Mouse (Mus musculus): Measurements from ENCODE around the gene Col8a1.

Gene Col8a1

DNA sequence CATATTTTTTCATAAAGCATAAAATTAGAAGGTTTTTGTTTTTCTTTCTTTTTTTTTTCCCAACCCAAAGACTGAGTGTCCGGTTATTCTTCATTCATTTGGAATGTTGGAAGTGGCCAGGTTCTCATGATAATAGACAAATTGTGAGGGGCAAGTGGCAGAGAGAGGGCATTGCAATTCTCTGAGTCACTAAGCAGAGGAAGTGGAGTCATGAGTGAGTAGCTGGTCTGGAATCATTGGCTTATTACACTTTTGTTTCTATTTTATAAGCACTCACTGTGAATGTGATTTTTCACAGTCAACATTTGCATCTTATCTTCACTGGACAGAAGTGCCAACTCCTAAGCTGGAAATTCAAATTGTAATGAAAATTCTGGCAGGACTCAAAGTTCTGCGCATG, 82.9 kb downstream of the Col8a1 start:
- no peak for DNase-seq

DNA sequence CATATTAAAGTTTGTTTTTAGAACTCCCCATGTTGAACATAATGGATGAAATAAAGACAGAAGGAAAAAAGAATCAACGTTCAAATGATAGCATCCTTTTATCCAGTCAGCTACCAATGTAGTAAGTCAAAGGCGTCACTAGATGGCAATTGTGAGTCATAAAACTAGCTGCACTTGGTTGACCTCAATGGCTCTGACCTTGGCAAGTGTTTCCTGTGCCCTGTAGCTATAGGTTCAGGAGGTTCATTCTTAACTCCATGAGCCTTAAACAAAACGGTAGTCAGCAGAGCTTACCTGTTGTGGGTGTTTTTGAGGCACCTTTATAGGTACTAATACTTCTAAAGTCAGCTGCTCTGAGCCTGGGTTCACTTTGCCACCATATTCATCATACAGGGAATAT, 85.2 kb downstream of the Col8a1 start:
- DNase-seq: peak; percentile 23 to 50

DNA sequence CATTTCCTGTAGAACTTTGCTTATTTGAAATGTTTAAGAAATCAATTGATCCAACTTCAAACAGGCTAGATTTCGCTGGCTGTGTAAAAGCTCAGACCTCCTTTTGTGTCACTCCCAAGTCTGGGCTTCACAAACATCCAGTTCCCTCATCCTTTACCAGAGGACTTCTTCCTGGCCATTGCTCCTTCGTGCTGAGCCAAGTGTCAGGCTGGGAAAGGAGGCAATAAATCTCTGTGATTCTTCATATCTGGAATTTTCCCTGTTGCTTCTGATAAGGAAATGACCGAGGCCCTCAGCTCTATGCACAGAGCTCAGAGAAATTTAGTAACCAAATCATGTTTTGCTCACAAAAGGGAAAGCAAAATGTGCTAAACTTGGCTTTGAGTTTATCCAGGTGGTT, 91.9 kb downstream of the Col8a1 start:
- peak; percentile 17 to 48 for DNase-seq

DNA sequence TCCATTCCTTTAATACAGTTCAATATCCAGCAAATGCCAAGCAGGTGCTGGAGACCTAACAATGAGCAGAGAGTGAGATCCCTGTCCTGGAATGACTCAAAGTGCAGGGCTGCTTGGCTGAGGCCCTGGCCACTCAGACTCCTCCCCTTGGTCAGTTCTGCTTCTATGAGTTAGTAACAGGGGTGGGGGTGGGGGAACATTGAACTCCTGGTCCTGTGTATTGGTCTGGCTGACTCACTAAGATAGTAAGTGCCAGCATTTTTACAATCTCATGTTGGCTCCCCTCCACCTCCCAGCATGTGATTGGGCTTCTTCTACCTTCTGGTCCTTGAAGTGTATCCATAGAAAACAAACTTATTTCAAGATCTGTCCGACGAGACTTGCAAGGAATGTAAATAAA, 104.6 kb downstream of the Col8a1 start:
- peak; percentile 57 to 77 for DNase-seq

DNA sequence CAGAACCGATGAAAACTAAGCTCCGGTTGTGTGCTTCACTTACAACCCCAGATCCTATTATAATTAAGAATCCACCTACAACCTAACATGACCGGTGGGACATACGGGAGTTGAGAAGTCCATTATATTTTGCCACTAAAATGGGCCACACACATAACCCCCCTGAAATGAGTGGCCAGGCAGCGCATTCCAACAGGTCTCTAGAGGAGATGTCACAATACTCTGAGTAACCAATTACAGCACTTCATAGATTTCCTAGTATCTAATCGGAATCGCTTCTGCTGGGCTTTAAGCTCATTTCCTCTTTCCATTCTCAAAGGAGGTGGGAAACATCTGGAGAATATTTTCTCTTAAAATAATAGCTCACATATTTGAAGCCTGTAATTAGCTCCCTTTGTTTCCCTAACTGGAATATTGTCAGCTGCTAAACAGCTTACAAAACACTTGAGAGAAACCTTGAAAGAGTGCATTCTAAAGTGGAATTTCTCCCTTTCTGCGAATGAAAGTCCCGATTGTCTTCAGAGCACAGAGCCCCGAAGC, 113.1 kb downstream of the Col8a1 start:
- no peak for DNase-seq

DNA sequence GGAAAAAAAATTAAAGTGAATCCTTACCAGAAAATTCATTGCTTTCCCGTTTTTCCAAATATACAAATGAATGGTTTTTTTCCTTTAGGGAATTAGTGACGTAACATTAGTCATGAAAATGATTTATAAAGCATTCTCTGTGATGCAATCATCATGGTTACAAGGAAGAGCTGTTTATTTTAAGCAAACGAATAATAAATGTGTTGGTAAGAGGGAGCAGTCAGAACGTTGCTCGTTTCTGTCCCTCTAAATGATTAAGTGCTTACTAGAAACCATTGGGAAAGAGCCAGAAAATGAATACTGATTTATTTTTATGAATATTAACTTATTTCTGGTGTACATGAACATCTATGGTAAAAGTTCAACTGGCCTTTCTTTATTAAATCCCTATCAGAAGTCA, 119.8 kb downstream of the Col8a1 start:
- DNase-seq: no peak

DNA sequence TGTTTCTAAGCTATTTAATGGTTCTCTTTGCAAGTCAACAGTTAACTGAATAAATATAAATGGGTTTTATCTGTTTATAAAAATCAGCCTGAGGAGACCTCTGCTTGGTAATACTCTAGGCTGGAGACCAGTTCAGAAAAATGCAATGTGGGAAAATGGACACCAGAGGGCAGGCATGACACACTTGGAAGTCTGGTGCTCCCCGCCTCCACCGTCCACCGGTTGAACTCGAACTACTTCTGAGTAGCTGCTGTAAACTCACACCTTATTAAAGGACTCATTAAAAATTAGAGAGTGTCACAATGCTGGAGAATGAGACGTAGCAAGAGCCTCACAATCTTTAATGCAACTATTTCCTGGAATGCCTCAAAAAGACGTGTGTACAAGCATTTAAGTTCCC, 120.3 kb downstream of the Col8a1 start:
- DNase-seq: peak; percentile 74 to 84

DNA sequence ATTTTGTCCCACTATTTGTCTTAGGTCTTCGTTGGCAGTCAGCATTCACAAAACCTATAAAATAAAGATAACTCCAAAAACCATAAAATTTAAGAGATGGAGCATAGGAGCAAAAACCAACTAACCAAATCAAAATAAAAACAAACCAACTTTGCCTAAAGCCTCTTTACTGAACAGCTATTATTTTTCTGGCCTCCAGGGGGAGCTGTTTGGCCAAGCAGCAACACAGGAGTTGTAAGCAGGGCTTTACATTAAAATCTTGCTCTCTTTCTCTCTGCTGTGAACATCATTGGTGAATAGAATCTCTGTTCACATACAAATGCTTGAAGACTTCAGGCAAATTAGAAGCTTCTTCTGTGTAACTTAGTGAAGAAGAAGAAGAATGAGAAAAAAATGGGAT, 142.8 kb downstream of the Col8a1 start:
- peak in 1 of 2 experiments; percentile 63 for DNase-seq

DNA sequence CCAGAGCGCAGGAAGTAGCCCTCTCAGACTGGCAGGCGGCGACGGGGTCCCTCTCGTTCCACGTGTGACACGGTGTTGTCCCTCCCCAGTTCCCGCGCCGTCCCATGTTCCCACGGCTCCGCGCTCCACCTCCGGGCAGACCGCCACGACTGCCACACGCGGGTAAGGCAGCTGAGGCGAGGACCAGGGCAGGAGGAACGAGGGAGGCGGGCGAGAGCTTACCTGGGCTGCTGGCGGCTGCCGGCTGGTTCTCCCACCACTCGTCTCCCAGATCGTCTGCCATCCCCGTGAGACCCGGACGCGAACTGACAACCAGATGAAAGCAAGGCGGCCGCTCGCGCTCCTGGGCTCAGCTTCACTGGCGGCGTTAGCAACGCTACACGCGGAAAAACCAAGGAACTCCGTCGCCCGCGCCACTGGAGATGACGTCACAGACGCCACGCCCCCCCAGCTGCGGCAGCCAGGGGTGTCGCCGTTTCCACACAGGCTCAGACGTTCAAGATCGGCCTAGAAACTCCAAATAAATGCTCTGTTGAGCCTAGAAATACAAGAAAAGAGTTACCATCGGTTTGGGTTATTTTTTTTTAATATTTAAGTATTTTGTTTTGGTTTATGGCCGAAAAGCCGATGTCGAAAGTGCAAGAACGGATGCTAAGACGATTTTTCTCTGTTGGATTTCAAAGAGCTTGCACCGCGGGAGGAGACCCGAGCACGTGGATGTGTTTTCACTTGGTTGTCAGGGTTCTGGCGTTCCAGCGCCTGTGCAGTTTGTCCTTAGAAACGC, 147.9 kb downstream of the Col8a1 start, which contains the start of gene Cmss1:
Gene Cmss1 (minus strand): TSS at position 421 of the 784 bp plus-strand sequence.
- peak; percentile 89 to 90 for DNase-seq

DNA sequence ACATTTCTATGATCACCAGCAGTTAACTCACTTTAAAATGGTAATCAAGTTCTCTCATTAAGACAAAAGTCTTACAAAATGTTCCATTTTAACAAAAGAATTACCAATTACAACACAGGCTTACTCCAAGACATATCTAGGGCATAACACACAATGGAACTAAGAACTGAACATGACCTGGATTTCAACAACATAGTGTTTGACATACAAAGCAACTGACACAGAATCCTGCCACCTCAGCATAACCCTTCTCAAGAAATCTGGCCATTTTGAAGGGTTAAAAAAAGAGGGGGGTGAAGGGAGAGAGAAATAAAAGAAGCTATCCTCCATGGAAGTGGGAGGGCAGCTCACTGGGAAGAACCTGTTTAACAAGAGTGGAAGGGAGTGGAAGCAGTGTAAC, 153.5 kb downstream of the Col8a1 start:
- no peak for DNase-seq

DNA sequence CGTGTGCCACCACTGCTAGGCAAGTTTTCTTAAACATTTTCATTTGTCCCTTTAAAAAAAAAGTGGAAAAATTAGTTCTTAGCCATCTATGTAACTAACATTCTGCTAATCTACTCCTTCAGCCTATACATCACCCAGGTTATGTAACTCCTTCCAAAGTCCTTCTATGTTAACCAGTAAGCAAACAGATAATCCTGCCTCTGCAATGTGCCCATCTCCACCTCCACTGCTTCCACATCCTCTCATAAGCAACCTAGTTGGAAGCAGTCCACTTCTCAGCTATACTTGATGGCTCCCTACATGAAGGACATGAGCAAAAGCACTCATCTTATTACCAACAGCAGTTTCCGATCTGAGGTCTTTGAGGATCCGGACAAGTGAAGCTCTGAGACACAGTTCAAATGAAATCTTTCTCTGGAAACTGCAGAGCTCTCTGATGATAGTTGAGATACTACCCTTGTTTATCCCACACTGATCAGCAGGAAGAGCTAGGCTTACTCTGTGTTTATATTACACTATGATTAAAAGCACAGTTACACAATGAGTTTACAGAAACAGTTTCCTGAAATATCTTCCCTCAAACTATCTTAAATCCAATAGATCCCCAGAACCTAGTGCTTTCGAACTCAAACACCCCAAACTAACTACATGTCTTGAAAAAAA, 157.1 kb downstream of the Col8a1 start:
- DNase-seq: no peak

DNA sequence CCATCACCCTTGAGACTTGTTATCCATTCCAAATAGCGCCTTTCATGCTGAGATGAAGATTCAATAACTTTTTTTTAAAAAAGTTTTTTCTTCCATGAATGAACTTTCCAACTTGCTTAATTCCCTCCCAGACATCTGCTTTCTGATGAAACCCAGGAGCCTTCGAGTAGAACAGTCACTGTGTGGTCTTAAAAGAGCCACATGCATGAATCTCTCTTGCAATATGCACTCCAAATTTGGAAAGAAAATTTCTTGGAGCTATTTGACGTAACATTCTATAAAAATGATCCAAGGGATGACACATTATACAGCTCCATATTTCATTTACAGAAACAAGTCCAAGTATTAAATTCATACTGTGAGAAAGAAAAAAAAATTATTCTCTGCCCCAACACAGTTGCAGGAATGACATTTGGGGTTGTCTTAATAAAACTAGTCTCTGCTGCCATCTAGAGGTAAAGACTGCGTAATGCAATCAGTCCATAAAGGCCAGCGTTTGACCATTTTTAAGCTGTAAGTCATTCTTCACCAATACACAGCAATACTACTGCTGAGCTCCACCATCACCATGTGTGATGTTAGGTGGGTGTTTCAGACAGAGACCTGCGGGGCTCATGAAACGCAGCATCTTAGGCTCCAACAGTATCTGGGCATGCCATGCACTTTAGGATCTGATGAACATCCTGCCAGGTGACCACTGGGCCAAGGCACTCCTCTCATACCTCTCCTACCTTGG, 160.9 kb downstream of the Col8a1 start:
- peak in 1 of 2 experiments; percentile 59 for DNase-seq

DNA sequence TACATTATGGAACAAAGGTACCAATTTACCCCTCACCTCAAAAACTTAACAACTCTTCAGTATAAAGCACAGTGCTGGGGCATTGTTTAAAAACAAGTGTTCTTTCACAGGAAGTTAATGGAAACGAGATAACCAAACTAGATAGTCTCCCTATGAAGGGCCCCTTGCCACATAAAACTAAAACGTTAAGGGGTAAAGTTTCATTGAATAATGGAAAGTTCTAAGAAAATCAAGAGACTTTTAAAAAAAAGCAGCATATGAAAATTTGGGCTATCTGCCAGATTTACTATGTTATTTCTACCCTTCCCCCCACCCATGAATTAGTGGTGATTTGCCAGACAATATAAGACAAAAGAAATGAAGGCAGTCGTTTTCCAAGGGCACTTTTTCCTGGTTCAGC, 169.3 kb downstream of the Col8a1 start:
- DNase-seq: no peak

DNA sequence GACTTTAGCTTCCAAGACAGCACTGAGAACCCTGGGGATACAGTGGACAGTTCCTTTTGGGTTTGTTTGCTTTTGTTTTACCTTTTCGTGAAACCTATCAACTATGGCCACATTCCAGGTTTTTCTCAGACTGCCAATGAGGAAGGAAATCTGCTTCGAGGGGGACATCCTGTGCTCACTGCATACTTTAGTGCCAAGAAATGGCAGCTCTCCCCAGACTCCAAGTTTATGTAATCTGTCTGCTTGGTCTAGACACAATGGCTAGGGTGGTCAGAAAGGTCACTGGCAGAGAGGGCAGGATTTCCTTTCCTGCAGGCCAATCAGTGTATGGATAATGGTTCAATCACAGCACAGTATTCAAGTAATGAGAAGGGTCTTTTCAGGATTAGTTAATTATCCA, 172.5 kb downstream of the Col8a1 start:
- peak; percentile 36 to 72 for DNase-seq

DNA sequence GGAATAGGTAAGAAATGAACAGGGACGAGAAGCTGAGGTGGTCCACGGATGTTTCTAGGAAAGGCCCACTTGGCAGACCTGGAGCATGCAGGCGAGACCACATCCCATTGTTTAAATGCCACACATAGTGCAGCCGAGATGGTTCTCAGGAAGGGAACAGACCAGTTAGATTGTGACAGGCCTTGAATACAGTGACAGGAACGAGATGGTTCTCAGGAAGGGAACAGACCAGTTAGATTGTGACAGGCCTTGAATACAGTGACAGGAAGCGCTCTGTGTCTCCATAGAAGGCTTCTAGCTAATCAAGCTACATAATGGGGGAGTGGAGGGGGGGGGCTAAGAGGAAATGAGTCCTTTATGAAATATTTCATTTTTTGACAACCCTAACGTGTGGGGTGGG, 174.5 kb downstream of the Col8a1 start:
- peak in 1 of 2 experiments; percentile 46 for DNase-seq

DNA sequence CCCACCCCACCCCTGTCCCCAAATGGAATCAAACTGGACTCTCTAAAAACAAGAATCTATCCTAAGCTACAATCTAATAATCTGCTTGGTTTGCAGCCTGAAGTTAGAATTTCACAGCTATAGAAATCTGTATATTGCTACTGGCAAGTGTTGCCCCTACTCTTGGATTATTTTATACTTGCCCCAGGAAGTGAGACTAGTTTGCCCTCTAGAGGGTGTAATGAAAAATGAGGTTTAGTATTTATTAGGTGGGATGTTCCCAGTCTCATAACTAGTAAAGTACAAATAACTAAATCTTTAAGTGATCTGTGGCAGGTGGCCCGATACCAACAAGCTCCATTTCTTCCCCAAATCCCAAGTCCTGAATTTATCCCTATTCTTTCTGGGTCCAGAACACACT, 177.0 kb downstream of the Col8a1 start:
- no peak for DNase-seq

DNA sequence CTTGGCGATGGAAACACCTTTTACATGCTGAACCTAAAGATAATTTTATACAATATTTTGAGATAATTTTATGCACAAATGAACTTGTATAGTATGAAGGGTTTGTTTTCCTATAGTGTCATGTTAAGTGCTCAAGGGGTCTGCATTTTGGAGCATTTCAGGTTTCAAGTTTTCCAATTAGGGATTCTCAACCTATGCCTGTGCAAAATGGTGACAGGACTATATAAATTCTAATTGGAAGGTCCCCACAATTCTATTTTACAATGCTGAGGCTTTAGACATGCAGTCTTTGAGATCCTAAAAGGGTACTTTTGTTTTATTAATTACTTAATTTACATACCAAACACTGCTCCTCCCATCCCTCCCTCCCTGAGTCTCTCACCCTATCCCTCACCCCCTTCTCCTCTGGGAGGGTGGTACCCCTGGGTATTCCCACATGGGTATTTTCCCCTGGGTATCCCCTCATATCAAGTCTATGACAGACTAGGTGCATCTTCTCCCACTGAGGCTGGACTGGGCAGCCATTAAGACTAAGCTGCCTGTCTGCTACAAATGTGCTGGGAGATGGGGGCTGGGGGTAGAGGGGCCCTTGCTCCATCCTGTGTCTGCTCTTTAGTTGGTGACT, 178.7 kb downstream of the Col8a1 start:
- DNase-seq: no peak

Measured in kidney, postnatal 25 days (tissue).